Mouse (Mus musculus): Measurements from ENCODE around the gene Csnk2a2. TPM values are rescaled to one million over a fixed set of nuclear protein-coding genes. Genes with fewer than 3 reads are reported as not detected.

Gene Csnk2a2
- polyA plus RNA-seq (2016; fragmentation: Nextera tagmentation; extraction: Ambion mirVana): 10.4 and 12.4 TPM in 2 replicates

- peaks cover 20% of the 10 kb centered on the region for H3K4me1 ChIP-seq (replicated peaks)
- no peak for DNase-seq (ENCODE audit: low spot score)
- H3K27me3 ChIP-seq (ENCODE audit: insufficient read depth, poor library complexity, severe bottlenecking): no peaks in the 10 kb centered on the region
- H3K27ac ChIP-seq: peak within 1 kb of the TSS; percentile 94
- peak within 1 kb of the TSS; percentile 94 for H3K4me3 ChIP-seq
- no peaks in the 10 kb centered on the region for H3K9me3 ChIP-seq
- WGBS: 81% methylated on average over 5 of the region's 5 CpGs
- peaks cover 24% of the 10 kb centered on the region for H3K36me3 ChIP-seq
Measured at GRCm38 (mm10) chr8:95490006-95490405, at the start of gene Csnk2a2. TSS of gene Csnk2a2 (minus strand) at chr8:95490039.

GRCm38 (mm10) chr8:95539487-95539886 is 49.6 kb upstream of the Csnk2a2 start:
- Histone ChIP-seq H3K36me3 (no peaks in the 10 kb centered on the region), H3K9me3 (no peaks in the 10 kb centered on the region), H3K27ac (no peak overlapping the region), H3K4me3 (no peak overlapping the region), H3K27me3 (ENCODE audit: insufficient read depth, poor library complexity, severe bottlenecking) (no peaks in the 10 kb centered on the region), H3K4me1 (replicated peaks) (no peaks in the 10 kb centered on the region)
- WGBS: 84% methylated on average over 5 of the region's 5 CpGs
- no peak for DNase-seq (ENCODE audit: low spot score)

GRCm38 (mm10) chr8:95533584-95534387 is 43.9 kb upstream of the Csnk2a2 start, which contains the start of gene Ccdc113:
TSS of gene Ccdc113 (plus strand) at chr8:95534085.
- WGBS: 9% methylated on average over 33 of the region's 33 CpGs
- peak; percentile 70 for DNase-seq (ENCODE audit: low spot score)
- H3K27me3 ChIP-seq (ENCODE audit: insufficient read depth, poor library complexity, severe bottlenecking): no peaks in the 10 kb centered on the region; the same call in 1 of the 2 replicates
- H3K4me1 ChIP-seq (replicated peaks): peaks cover 12% of the 10 kb centered on the region
- H3K27ac ChIP-seq: no peak within 1 kb of the TSS
- no peaks in the 10 kb centered on the region for H3K36me3 ChIP-seq
- H3K4me3 ChIP-seq: peak within 1 kb of the TSS; percentile 53
- no peaks in the 10 kb centered on the region for H3K9me3 ChIP-seq

GRCm38 (mm10) chr8:95532206-95532605 is 42.4 kb upstream of the Csnk2a2 start:
- no peak for DNase-seq (ENCODE audit: low spot score)
- Histone ChIP-seq H3K4me1 (replicated peaks) (peaks cover 20% of the 10 kb centered on the region), H3K27ac (no peak overlapping the region), H3K36me3 (no peaks in the 10 kb centered on the region), H3K27me3 (ENCODE audit: insufficient read depth, poor library complexity, severe bottlenecking) (no peaks in the 10 kb centered on the region; the same call in 1 of the 2 replicates), H3K4me3 (no peak overlapping the region), H3K9me3 (no peaks in the 10 kb centered on the region)
- whole genome bisulfite sequencing: 76% methylated on average over 4 of the region's 4 CpGs

- Histone ChIP-seq H3K27me3 (ENCODE audit: insufficient read depth, poor library complexity, severe bottlenecking) (no peaks in the 10 kb centered on the region; the same call in 1 of the 2 replicates), H3K4me3 (no peak overlapping the region), H3K27ac (no peak overlapping the region), H3K9me3 (no peaks in the 10 kb centered on the region), H3K4me1 (replicated peaks) (peaks cover 14% of the 10 kb centered on the region), H3K36me3 (no peaks in the 10 kb centered on the region)
- 65% methylated on average over 9 of the region's 9 CpGs for WGBS
- DNase-seq (ENCODE audit: low spot score): no peak
Measured at GRCm38 (mm10) chr8:95528750-95529310, 39.0 kb upstream of the Csnk2a2 start.

- H3K27me3 ChIP-seq (ENCODE audit: insufficient read depth, poor library complexity, severe bottlenecking): no peaks in the 10 kb centered on the region; the same call in 1 of the 2 replicates
- peaks cover 10% of the 10 kb centered on the region; the same call in 1 of the 2 replicates for H3K4me1 ChIP-seq (replicated peaks)
- no peaks in the 10 kb centered on the region for H3K36me3 ChIP-seq
- no peak overlapping the region for H3K27ac ChIP-seq
- H3K4me3 ChIP-seq: no peak overlapping the region
- no peaks in the 10 kb centered on the region for H3K9me3 ChIP-seq
- DNase-seq (ENCODE audit: low spot score): no peak
- 80% methylated on average over 10 of the region's 10 CpGs for WGBS
Measured at GRCm38 (mm10) chr8:95528194-95528593, 38.4 kb upstream of the Csnk2a2 start.

GRCm38 (mm10) chr8:95523991-95524390 is 34.2 kb upstream of the Csnk2a2 start:
- Histone ChIP-seq H3K9me3 (no peaks in the 10 kb centered on the region), H3K4me1 (replicated peaks) (peaks cover 10% of the 10 kb centered on the region; the same call in 1 of the 2 replicates), H3K27ac (no peak overlapping the region), H3K27me3 (ENCODE audit: insufficient read depth, poor library complexity, severe bottlenecking) (no peaks in the 10 kb centered on the region), H3K4me3 (no peak overlapping the region), H3K36me3 (no peaks in the 10 kb centered on the region)
- 91% methylated on average over 4 of the region's 4 CpGs for WGBS
- DNase-seq (ENCODE audit: low spot score): no peak

- H3K36me3 ChIP-seq: no peaks in the 10 kb centered on the region
- H3K9me3 ChIP-seq: 0 out of 2 replicates have a peak, but pooled peaks cover 2% of the 10 kb centered on the region
- no peak overlapping the region for H3K27ac ChIP-seq
- 92% methylated on average over 6 of the region's 6 CpGs for WGBS
- no peak for DNase-seq (ENCODE audit: low spot score)
- H3K4me1 ChIP-seq (replicated peaks): peaks cover 7% of the 10 kb centered on the region
- no peak overlapping the region for H3K4me3 ChIP-seq
- no peaks in the 10 kb centered on the region for H3K27me3 ChIP-seq (ENCODE audit: insufficient read depth, poor library complexity, severe bottlenecking)
Measured at GRCm38 (mm10) chr8:95516928-95517327, 27.1 kb upstream of the Csnk2a2 start.

GRCm38 (mm10) chr8:95513219-95513618 is 23.4 kb upstream of the Csnk2a2 start:
- no peak overlapping the region; the same call in 1 of the 2 replicates for H3K27ac ChIP-seq
- no peak for DNase-seq (ENCODE audit: low spot score)
- peaks cover 10% of the 10 kb centered on the region for H3K4me1 ChIP-seq (replicated peaks)
- no peaks in the 10 kb centered on the region for H3K9me3 ChIP-seq
- WGBS: 79% methylated on average over 4 of the region's 4 CpGs
- no peaks in the 10 kb centered on the region for H3K36me3 ChIP-seq
- H3K4me3 ChIP-seq: no peak overlapping the region
- H3K27me3 ChIP-seq (ENCODE audit: insufficient read depth, poor library complexity, severe bottlenecking): no peaks in the 10 kb centered on the region

GRCm38 (mm10) chr8:95512257-95512656 is 22.4 kb upstream of the Csnk2a2 start:
- WGBS: 43% methylated on average over 4 of the region's 4 CpGs
- Histone ChIP-seq H3K4me3 (no peak overlapping the region), H3K9me3 (no peaks in the 10 kb centered on the region), H3K27me3 (ENCODE audit: insufficient read depth, poor library complexity, severe bottlenecking) (no peaks in the 10 kb centered on the region), H3K4me1 (replicated peaks) (peaks cover 10% of the 10 kb centered on the region), H3K27ac (peak overlapping the region; percentile 59; the same call in 1 of the 2 replicates), H3K36me3 (no peaks in the 10 kb centered on the region)
- peak; percentile 11 for DNase-seq (ENCODE audit: low spot score)

GRCm38 (mm10) chr8:95506245-95506644 is 16.4 kb upstream of the Csnk2a2 start:
- WGBS: 80% methylated on average over 5 of the region's 5 CpGs
- H3K36me3 ChIP-seq: no peaks in the 10 kb centered on the region
- H3K9me3 ChIP-seq: no peaks in the 10 kb centered on the region
- H3K27ac ChIP-seq: no peak overlapping the region
- peaks cover 4% of the 10 kb centered on the region; the same call in 1 of the 2 replicates for H3K4me1 ChIP-seq (replicated peaks)
- DNase-seq (ENCODE audit: low spot score): no peak
- no peaks in the 10 kb centered on the region for H3K27me3 ChIP-seq (ENCODE audit: insufficient read depth, poor library complexity, severe bottlenecking)
- no peak overlapping the region for H3K4me3 ChIP-seq

GRCm38 (mm10) chr8:95505606-95506005 is 15.8 kb upstream of the Csnk2a2 start:
- Histone ChIP-seq H3K27ac (no peak overlapping the region), H3K4me1 (replicated peaks) (peaks cover 4% of the 10 kb centered on the region; the same call in 1 of the 2 replicates), H3K27me3 (ENCODE audit: insufficient read depth, poor library complexity, severe bottlenecking) (no peaks in the 10 kb centered on the region), H3K9me3 (no peaks in the 10 kb centered on the region), H3K36me3 (no peaks in the 10 kb centered on the region), H3K4me3 (no peak overlapping the region)
- 77% methylated on average over 3 of the region's 3 CpGs for WGBS
- no peak for DNase-seq (ENCODE audit: low spot score)

GRCm38 (mm10) chr8:95504835-95505234 is 15.0 kb upstream of the Csnk2a2 start:
- no peak overlapping the region for H3K4me3 ChIP-seq
- no peaks in the 10 kb centered on the region for H3K36me3 ChIP-seq
- H3K27me3 ChIP-seq (ENCODE audit: insufficient read depth, poor library complexity, severe bottlenecking): no peaks in the 10 kb centered on the region
- H3K9me3 ChIP-seq: no peaks in the 10 kb centered on the region
- no peak overlapping the region for H3K27ac ChIP-seq
- WGBS: 62% methylated on average over 5 of the region's 5 CpGs
- peaks cover 4% of the 10 kb centered on the region; the same call in 1 of the 2 replicates for H3K4me1 ChIP-seq (replicated peaks)
- DNase-seq (ENCODE audit: low spot score): no peak

Measured in hindbrain, embryonic 10.5 days (tissue).